Mouse (Mus musculus) midbrain, embryonic 11.5 days (tissue): Measurements from ENCODE around the gene Epdr1. TPM values are rescaled to one million over a fixed set of nuclear protein-coding genes. Genes with fewer than 3 reads are reported as not detected.
"Not testable (repeated sequence)": the region's sequence is repeated elsewhere in the genome, so short reads cannot be mapped to it uniquely, and the experiment has no call there.

Experiments used
- ATAC-seq: fragments of 200-750 bp; cut with Nextera tagmentation; 2 replicates; pipeline ENCODE4 v1.8.0; 2017; ENCODE audit warnings: moderate TSS enrichment, moderate library complexity; ENCODE audit not compliant: low FRiP score
- DNase-seq: peaks from one replicate; pipeline ENCODE4 v3.0.0; 2015; ENCODE audit warnings: low spot score; ENCODE audit errors: missing footprints
- H3K27ac ChIP-seq: fragments of 300-500 bp; sonication (generic); 2 replicates; pipeline ENCODE4 v1.5.1; 2014; ENCODE audit warnings: low read depth, low read length
- H3K27me3 ChIP-seq: fragments of 300-500 bp; sonication (generic); 2 replicates; pipeline ENCODE4 v1.6.1; 2014; ENCODE audit warnings: mild to moderate bottlenecking, low read length, moderate library complexity, mixed read lengths; ENCODE audit not compliant: control insufficient read depth, insufficient read depth
- H3K36me3 ChIP-seq: fragments of 300-500 bp; sonication (generic); 2 replicates; pipeline ENCODE4 v1.6.1; 2014; ENCODE audit warnings: mild to moderate bottlenecking, low read length, moderate library complexity, mixed read lengths; ENCODE audit not compliant: control insufficient read depth, insufficient read depth
- H3K4me1 ChIP-seq: fragments of 300-500 bp; sonication (generic); 2 replicates; pipeline ENCODE4 v1.6.1; 2014; ENCODE audit warnings: low read length; ENCODE audit not compliant: control insufficient read depth, insufficient read depth
- H3K4me2 ChIP-seq: fragments of 300-500 bp; sonication (generic); 2 replicates; pipeline ENCODE4 v1.6.1; 2014; ENCODE audit warnings: mild to moderate bottlenecking, moderate library complexity
- H3K4me3 ChIP-seq: fragments of 300-500 bp; sonication (generic); 2 replicates; pipeline ENCODE4 v1.5.1; 2014; ENCODE audit warnings: low read depth, low read length
- H3K9ac ChIP-seq: fragments of 300-500 bp; sonication (generic); 2 replicates; pipeline ENCODE4 v1.6.1; 2014; ENCODE audit warnings: low read length
- H3K9me3 ChIP-seq: fragments of 300-500 bp; sonication (generic); 2 replicates; pipeline ENCODE4 v1.6.1; 2016; ENCODE audit warnings: low read length; ENCODE audit not compliant: control insufficient read depth
- WGBS: fragments of 180-500 bp; shearing (Covaris S2); extraction: QIAGEN DNeasy Blood & Tissue Kit; methylation state at CpG from one replicate; pipeline ENCODE4 v1.1.7; 2014; 5-methylcytosine and 5-hydroxymethylcytosine counted together
- polyA plus RNA-seq: library from polyadenylated mRNA; unstranded; fragments of >200 nt; fragmentation: Nextera tagmentation; extraction: Ambion mirVana; gene quantifications from 2 replicates; pipeline ENCODE4 v1.2.1, GENCODE M21; 2014

The Epdr1 gene
- polyA plus RNA-seq, 1 experiment from 2014 or later: 24.5 TPM

DNA sequence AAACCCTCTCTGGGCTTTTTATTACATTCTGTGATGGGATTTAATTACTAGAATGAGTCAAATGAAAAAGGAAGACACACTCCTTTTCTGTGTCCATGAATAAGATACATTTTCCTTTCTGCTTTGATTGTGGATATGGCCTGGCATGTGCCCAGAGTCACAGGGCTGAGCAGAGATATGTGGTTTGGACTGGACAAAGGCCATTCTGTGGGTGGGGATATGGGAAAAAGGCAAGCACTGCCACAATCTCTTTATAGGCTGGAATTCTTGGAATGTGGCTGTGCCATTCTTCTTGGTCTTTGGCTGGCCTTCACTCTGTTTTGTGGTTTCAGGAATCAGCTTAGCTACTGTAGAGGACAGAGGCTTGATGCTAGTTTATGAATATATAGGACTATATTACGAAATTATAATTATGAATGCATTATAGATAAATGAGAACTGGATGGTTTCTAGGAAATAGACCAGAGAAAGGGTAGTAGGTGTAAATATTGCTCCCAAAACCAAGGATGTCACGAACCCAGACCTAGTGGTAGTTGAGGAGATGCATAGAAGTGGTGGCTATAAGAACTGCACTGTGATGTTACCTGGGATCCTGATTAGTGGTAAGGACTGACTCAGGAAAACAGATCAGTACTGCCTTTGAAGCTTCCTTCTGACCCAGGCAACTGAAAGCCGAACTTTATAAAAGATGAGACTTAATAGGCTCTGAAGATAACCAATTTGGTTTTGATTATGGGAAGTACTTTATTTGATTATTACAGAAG lies 28.5 kb downstream of the Epdr1 start:
- DNase-seq (no peak), ATAC-seq (no peak)
- Histone ChIP-seq H3K9ac (no peak overlapping the region), H3K4me3 (no peak overlapping the region), H3K36me3 (no peaks in the 10 kb centered on the region), H3K4me2 (no peak overlapping the region), H3K27me3 (no peaks in the 10 kb centered on the region), H3K4me1 (no peaks in the 10 kb centered on the region), H3K9me3 (no peaks in the 10 kb centered on the region), H3K27ac (no peak overlapping the region)
- WGBS: 85% methylated on average over 3 of the region's 3 CpGs

DNA sequence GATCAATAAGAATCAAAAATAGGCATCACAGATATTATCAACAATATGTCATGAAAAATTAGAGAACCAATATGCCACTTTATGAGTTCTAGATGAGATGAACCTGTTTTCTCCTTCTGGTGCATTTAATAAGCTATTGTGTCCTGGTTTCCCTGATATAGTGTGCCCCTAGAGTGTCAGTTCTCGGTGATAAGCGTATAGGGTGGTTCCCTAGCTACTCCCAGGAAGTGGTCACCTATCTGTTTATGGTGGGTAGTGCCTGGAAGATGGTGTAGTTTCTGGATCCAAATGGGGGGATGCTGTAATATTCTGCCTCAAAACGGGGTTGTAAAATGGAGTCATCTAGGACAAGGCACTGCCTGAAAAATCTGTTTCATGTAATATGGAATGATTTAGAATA lies 43.8 kb downstream of the Epdr1 start:
- Histone ChIP-seq H3K27me3 (no peaks in the 10 kb centered on the region), H3K4me1 (no peaks in the 10 kb centered on the region), H3K27ac (no peak overlapping the region), H3K36me3 (no peaks in the 10 kb centered on the region), H3K4me2 (no peak overlapping the region), H3K4me3 (no peak overlapping the region), H3K9me3 (no peaks in the 10 kb centered on the region), H3K9ac (no peak overlapping the region)
- DNase-seq (no peak), ATAC-seq (no peak)
- 92% methylated on average over 3 of the region's 3 CpGs for WGBS

DNA sequence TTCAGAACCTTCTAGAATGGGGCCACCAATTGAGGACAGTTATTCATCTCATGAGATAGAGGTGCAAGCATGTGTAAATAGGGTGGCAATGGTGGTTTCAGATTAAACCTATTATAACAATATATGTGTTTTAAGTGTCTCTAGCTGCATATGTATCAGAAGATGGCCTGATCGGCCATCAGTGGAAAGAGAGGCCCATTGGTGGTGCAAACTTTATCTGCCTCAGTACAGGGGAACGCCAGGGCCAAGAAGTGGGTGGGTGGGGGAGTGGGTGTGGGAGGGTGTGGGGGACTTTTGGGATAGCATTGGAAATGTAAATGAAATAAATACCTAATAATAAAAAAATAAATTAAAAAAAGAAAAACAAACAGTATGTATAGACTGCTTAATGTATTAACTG lies 45.0 kb downstream of the Epdr1 start:
- ATAC-seq, H3K27me3 ChIP-seq, H3K4me2 ChIP-seq, H3K9me3 ChIP-seq, H3K27ac ChIP-seq, H3K4me1 ChIP-seq, H3K4me3 ChIP-seq, H3K36me3 ChIP-seq, H3K9ac ChIP-seq, DNase-seq: not testable (repeated sequence)
- WGBS: 83% methylated on average over 2 of the region's 2 CpGs

DNA sequence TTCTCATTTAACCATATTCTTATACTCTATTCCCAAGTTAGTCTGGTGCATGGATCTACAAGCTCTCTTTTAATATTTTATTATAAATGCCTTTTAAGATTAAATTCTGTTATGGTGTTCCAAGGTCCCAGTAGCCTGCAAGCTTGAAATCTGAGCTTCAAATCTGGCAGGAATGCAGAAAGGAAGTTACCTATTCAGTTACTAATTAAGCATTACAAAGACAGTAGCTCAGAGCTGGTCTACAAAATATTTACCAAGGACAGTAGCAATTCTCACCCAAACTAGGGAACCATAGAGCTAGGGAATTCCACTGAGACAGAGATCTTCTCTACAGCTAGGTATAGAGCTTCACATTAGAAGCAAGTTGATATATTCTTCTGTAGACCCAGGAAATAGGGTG lies 49.6 kb downstream of the Epdr1 start:
- not testable (repeated sequence) for H3K9me3 ChIP-seq, DNase-seq, ATAC-seq, H3K27ac ChIP-seq, H3K27me3 ChIP-seq, H3K4me1 ChIP-seq, H3K4me2 ChIP-seq, H3K4me3 ChIP-seq, H3K36me3 ChIP-seq, H3K9ac ChIP-seq

DNA sequence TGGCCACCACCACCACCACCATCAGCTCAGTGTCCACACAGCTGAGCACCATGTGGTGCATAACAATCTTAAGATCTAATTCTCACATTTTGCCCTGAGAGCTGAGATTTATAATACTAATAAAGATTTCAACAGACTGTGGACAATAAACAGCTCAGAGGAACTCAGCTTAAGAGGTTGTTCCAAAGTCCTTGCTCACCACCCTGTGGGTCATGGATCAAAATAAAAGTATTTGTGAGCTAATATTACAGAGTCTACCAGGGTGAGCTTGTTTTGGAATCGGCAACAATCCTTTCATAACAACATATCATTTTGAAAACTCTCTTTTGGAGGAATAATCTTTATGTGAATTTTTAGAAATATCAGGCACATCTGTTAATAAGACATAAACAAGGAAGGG lies 57.2 kb downstream of the Epdr1 start:
- Histone ChIP-seq H3K27me3 (no peaks in the 10 kb centered on the region), H3K27ac (no peak overlapping the region), H3K4me1 (no peaks in the 10 kb centered on the region), H3K9me3 (no peaks in the 10 kb centered on the region), H3K4me3 (no peak overlapping the region), H3K4me2 (no peak overlapping the region), H3K36me3 (no peaks in the 10 kb centered on the region), H3K9ac (no peak overlapping the region)
- 87% methylated on average over 1 of the region's 1 CpGs for WGBS
- ATAC-seq (no peak), DNase-seq (no peak)

DNA sequence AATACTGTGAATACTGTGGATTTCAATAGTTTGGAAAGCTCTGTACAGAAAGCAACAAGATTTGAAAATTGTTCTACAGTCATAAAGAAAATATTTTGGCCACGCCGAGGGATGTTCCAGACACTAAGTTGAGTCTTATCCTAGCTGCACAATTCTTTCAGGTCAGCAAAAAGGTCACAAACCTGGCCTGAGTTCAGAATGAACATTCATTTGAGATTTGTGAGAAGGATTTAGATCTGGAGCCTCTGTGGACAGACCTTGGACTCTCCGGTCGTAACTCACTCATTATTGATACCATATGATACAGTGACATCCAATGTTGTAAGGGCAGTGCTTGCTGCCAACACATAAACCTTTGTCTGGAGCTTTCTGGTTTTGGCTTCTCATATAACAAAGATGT lies 64.3 kb downstream of the Epdr1 start:
- Histone ChIP-seq H3K9ac (no peak overlapping the region), H3K4me2 (no peak overlapping the region), H3K27ac (no peak overlapping the region), H3K4me3 (no peak overlapping the region), H3K4me1 (no peaks in the 10 kb centered on the region), H3K27me3 (no peaks in the 10 kb centered on the region), H3K36me3 (no peaks in the 10 kb centered on the region), H3K9me3 (no peaks in the 10 kb centered on the region)
- no peak for ATAC-seq
- 89% methylated on average over 4 of the region's 4 CpGs for WGBS
- DNase-seq: no peak

Other genes with a start within 250 kb of the Epdr1 start
- gene Stard3nl, start 224.1 kb downstream of the Epdr1 start, polyA plus RNA-seq: 133 and 135 TPM in 2 replicates
- gene Sfrp4, start 3.2 kb upstream of the Epdr1 start, polyA plus RNA-seq: 2.8 and 3.6 TPM in 2 replicates
- gene Nme8, start 77.9 kb upstream of the Epdr1 start, polyA plus RNA-seq: not detected in 2 replicates
- gene Gpr141, start 204.3 kb upstream of the Epdr1 start, polyA plus RNA-seq: 0.07 TPM in 1 of 2 replicates, not detected in the other